Mouse (Mus musculus): ENCODE data around the gene Entpd7. TPM values are rescaled to one million over a fixed set of nuclear protein-coding genes. Genes with fewer than 3 reads are reported as not detected.

Gene Entpd7
- polyA plus RNA-seq, 1 experiment from 2014 or later: 8.1 TPM

GRCm38 (mm10) chr19:43770584-43770983, 81.1 kb downstream of the Entpd7 start:
- Histone ChIP-seq H3K27me3 (ENCODE audit: control insufficient read depth, insufficient read depth, low read length) (no peaks in the 10 kb centered on the region), H3K4me3 (ENCODE audit: low read depth, low read length) (no peak overlapping the region), H3K4me1 (replicated peaks; ENCODE audit: control insufficient read depth, insufficient read depth) (no peaks in the 10 kb centered on the region), H3K9ac (ENCODE audit: low read length) (no peak overlapping the region), H3K27ac (replicated peaks) (no peak overlapping the region), H3K9me3 (ENCODE audit: control insufficient read depth, low read length) (no peaks in the 10 kb centered on the region), H3K36me3 (ENCODE audit: control insufficient read depth, insufficient read depth, low read length) (no peaks in the 10 kb centered on the region), H3K4me2 (replicated peaks; ENCODE audit: low read depth) (no peak overlapping the region)
- 56% methylated on average over 4 of the region's 4 CpGs for WGBS
- no peak for ATAC-seq (ENCODE audit: low FRiP score, low TSS enrichment)
- TF ChIP-seq EP300 (optimal IDR thresholded peaks at IDR 0.05) (no peak), CTCF (IDR thresholded peaks at IDR 0.05; ENCODE audit: low read depth) (no peak)
- no peak for DNase-seq (ENCODE audit: low spot score)

- H3K9me3 ChIP-seq (ENCODE audit: control insufficient read depth, low read length): no peaks in the 10 kb centered on the region
- no peaks in the 10 kb centered on the region for H3K36me3 ChIP-seq (ENCODE audit: control insufficient read depth, insufficient read depth, low read length)
- no peak overlapping the region for H3K9ac ChIP-seq (ENCODE audit: low read length)
- WGBS: 70% methylated on average over 5 of the region's 5 CpGs
- no peaks in the 10 kb centered on the region for H3K27me3 ChIP-seq (ENCODE audit: control insufficient read depth, insufficient read depth, low read length)
- ATAC-seq (ENCODE audit: low FRiP score, low TSS enrichment) (peak; percentile 69), DNase-seq (ENCODE audit: low spot score) (no peak)
- H3K4me2 ChIP-seq (replicated peaks; ENCODE audit: low read depth): no peak overlapping the region
- H3K27ac ChIP-seq (replicated peaks): no peak overlapping the region
- no peaks in the 10 kb centered on the region for H3K4me1 ChIP-seq (replicated peaks; ENCODE audit: control insufficient read depth, insufficient read depth)
- H3K4me3 ChIP-seq (ENCODE audit: low read depth, low read length): no peak overlapping the region
- TF ChIP-seq EP300 (optimal IDR thresholded peaks at IDR 0.05): no peak
- no peak for TF ChIP-seq CTCF (IDR thresholded peaks at IDR 0.05; ENCODE audit: low read depth)
Measured at GRCm38 (mm10) chr19:43771499-43771969, 82.1 kb downstream of the Entpd7 start.

GRCm38 (mm10) chr19:43772311-43772710, 82.8 kb downstream of the Entpd7 start:
- no peak overlapping the region for H3K4me2 ChIP-seq (replicated peaks; ENCODE audit: low read depth)
- H3K27ac ChIP-seq (replicated peaks): no peak overlapping the region
- H3K4me3 ChIP-seq (ENCODE audit: low read depth, low read length): no peak overlapping the region
- ATAC-seq (ENCODE audit: low FRiP score, low TSS enrichment) (no peak), DNase-seq (ENCODE audit: low spot score) (no peak)
- 72% methylated on average over 6 of the region's 6 CpGs for WGBS
- no peaks in the 10 kb centered on the region for H3K27me3 ChIP-seq (ENCODE audit: control insufficient read depth, insufficient read depth, low read length)
- TF ChIP-seq EP300 (optimal IDR thresholded peaks at IDR 0.05) (no peak), CTCF (IDR thresholded peaks at IDR 0.05; ENCODE audit: low read depth) (no peak)
- no peaks in the 10 kb centered on the region for H3K9me3 ChIP-seq (ENCODE audit: control insufficient read depth, low read length)
- H3K36me3 ChIP-seq (ENCODE audit: control insufficient read depth, insufficient read depth, low read length): no peaks in the 10 kb centered on the region
- no peaks in the 10 kb centered on the region for H3K4me1 ChIP-seq (replicated peaks; ENCODE audit: control insufficient read depth, insufficient read depth)
- no peak overlapping the region for H3K9ac ChIP-seq (ENCODE audit: low read length)

GRCm38 (mm10) chr19:43775433-43775832, 86.0 kb downstream of the Entpd7 start:
- Histone ChIP-seq H3K9ac (ENCODE audit: low read length) (no peak overlapping the region), H3K4me2 (replicated peaks; ENCODE audit: low read depth) (no peak overlapping the region), H3K4me3 (ENCODE audit: low read depth, low read length) (no peak overlapping the region), H3K9me3 (ENCODE audit: control insufficient read depth, low read length) (no peaks in the 10 kb centered on the region), H3K36me3 (ENCODE audit: control insufficient read depth, insufficient read depth, low read length) (no peaks in the 10 kb centered on the region), H3K27ac (replicated peaks) (no peak overlapping the region), H3K4me1 (replicated peaks; ENCODE audit: control insufficient read depth, insufficient read depth) (no peaks in the 10 kb centered on the region), H3K27me3 (ENCODE audit: control insufficient read depth, insufficient read depth, low read length) (no peaks in the 10 kb centered on the region)
- DNase-seq (ENCODE audit: low spot score): no peak
- TF ChIP-seq CTCF (IDR thresholded peaks at IDR 0.05; ENCODE audit: low read depth) (no peak), EP300 (optimal IDR thresholded peaks at IDR 0.05) (no peak)
- 46% methylated on average over 10 of the region's 10 CpGs for WGBS
- ATAC-seq (ENCODE audit: low FRiP score, low TSS enrichment): no peak

- DNase-seq (ENCODE audit: low spot score): no peak
- Histone ChIP-seq H3K27ac (replicated peaks) (no peak overlapping the region), H3K4me3 (ENCODE audit: low read depth, low read length) (no peak overlapping the region), H3K27me3 (ENCODE audit: control insufficient read depth, insufficient read depth, low read length) (no peaks in the 10 kb centered on the region), H3K4me2 (replicated peaks; ENCODE audit: low read depth) (no peak overlapping the region), H3K4me1 (replicated peaks; ENCODE audit: control insufficient read depth, insufficient read depth) (no peaks in the 10 kb centered on the region), H3K36me3 (ENCODE audit: control insufficient read depth, insufficient read depth, low read length) (no peaks in the 10 kb centered on the region), H3K9ac (ENCODE audit: low read length) (no peak overlapping the region), H3K9me3 (ENCODE audit: control insufficient read depth, low read length) (no peaks in the 10 kb centered on the region)
- TF ChIP-seq EP300 (optimal IDR thresholded peaks at IDR 0.05): no peak
- no peak for TF ChIP-seq CTCF (IDR thresholded peaks at IDR 0.05; ENCODE audit: low read depth)
- 66% methylated on average over 4 of the region's 4 CpGs for whole genome bisulfite sequencing
- no peak for ATAC-seq (ENCODE audit: low FRiP score, low TSS enrichment)
Measured at GRCm38 (mm10) chr19:43776561-43776960, 87.1 kb downstream of the Entpd7 start.

GRCm38 (mm10) chr19:43777308-43777707, 87.8 kb downstream of the Entpd7 start:
- 60% methylated on average over 2 of the region's 2 CpGs for WGBS
- Histone ChIP-seq H3K4me3 (ENCODE audit: low read depth, low read length) (no peak overlapping the region), H3K36me3 (ENCODE audit: control insufficient read depth, insufficient read depth, low read length) (no peaks in the 10 kb centered on the region), H3K4me1 (replicated peaks; ENCODE audit: control insufficient read depth, insufficient read depth) (no peaks in the 10 kb centered on the region), H3K4me2 (replicated peaks; ENCODE audit: low read depth) (no peak overlapping the region), H3K27ac (replicated peaks) (no peak overlapping the region), H3K9ac (ENCODE audit: low read length) (no peak overlapping the region), H3K9me3 (ENCODE audit: control insufficient read depth, low read length) (no peaks in the 10 kb centered on the region), H3K27me3 (ENCODE audit: control insufficient read depth, insufficient read depth, low read length) (no peaks in the 10 kb centered on the region)
- no peak for ATAC-seq (ENCODE audit: low FRiP score, low TSS enrichment)
- no peak for TF ChIP-seq EP300 (optimal IDR thresholded peaks at IDR 0.05)
- no peak for TF ChIP-seq CTCF (IDR thresholded peaks at IDR 0.05; ENCODE audit: low read depth)
- DNase-seq (ENCODE audit: low spot score): no peak
